In genomic region chrX:71361793-71362192, GRCm38 (mm10) we compare ENCODE assay signal across 4 mouse cellular contexts. TPM values are rescaled to one million over a fixed set of nuclear protein-coding genes. Genes with fewer than 3 reads are reported as not detected.
DNase-seq lines count a peak whose midpoint lies in the region; ATAC-seq lines count a peak whose summit lies in the region.
"Not testable (repeated sequence)": the region's sequence is repeated elsewhere in the genome, so short reads cannot be mapped to it uniquely, and the experiment has no call there.

No protein-coding gene starts in this region.

- 86% methylated on average over 10 of the region's 10 CpGs for WGBS in heart, embryonic 10.5 days
- WGBS in liver, embryonic 13.5 days (ENCODE audit: insufficient replicate concordance) = 85% methylated on average over 10 of the region's 10 CpGs

- not testable (repeated sequence) for H3K4me2 ChIP-seq in liver, embryonic 13.5 days

- ATAC-seq in liver, embryonic 13.5 days (ENCODE audit: low read depth) = 0 out of 2 replicates have a peak, but pooled peaks have one; percentile 18

- H3K4me1 ChIP-seq in heart, embryonic 10.5 days = not testable (repeated sequence)
- peaks cover 11% of the 10 kb centered on the region for H3K4me1 ChIP-seq in liver, embryonic 13.5 days (replicated peaks)

- H3K27ac ChIP-seq in heart, embryonic 10.5 days; liver, embryonic 13.5 days: not testable (repeated sequence)

- not testable (repeated sequence) for H3K36me3 ChIP-seq in heart, embryonic 10.5 days; liver, embryonic 13.5 days

- not testable (repeated sequence) for H3K4me3 ChIP-seq in heart, embryonic 10.5 days; liver, embryonic 13.5 days (replicated peaks)

- not testable (repeated sequence) for H3K27me3 ChIP-seq in heart, embryonic 10.5 days (ENCODE audit: insufficient read depth, poor library complexity, severe bottlenecking); liver, embryonic 13.5 days

- H3K9me3 ChIP-seq in heart, embryonic 10.5 days; liver, embryonic 13.5 days (replicated peaks): not testable (repeated sequence)

- peak; percentile 35 for DNase-seq in ES-CJ7 (ENCODE audit: low read depth, low spot score)
- peak; percentile 55 for DNase-seq in ZHBTc4 (ENCODE audit: low read depth, low spot score)
- peak; percentile 72 for DNase-seq in heart, embryonic 10.5 days (ENCODE audit: low spot score)
- peak; percentile 64 for DNase-seq in liver, embryonic 13.5 days

- H3K9ac ChIP-seq in liver, embryonic 13.5 days = not testable (repeated sequence)

RNA-seq across cellular contexts. Expression of gene Mtmr1, which starts 2.8 kb away (rescaled TPM):
- polyA plus RNA-seq in heart, embryonic 10.5 days (2016; fragmentation: Nextera tagmentation; extraction: Ambion mirVana) = 7.1 and 8.9 TPM in 2 replicates
- 5.5 and 6.2 TPM in 2 replicates for polyA plus RNA-seq in liver, embryonic 13.5 days (2015; fragmentation: Nextera tagmentation; extraction: Ambion mirVana)
